Mouse (Mus musculus): ENCODE results near the gene Mrps10. TPM values are rescaled to one million over a fixed set of nuclear protein-coding genes. Genes with fewer than 3 reads are reported as not detected.
A peak's percentile ranks its signal among the peaks of the same experiment; 100 is the strongest.

Gene Mrps10
- 89.3 and 91.4 TPM in 2 replicates for polyA plus RNA-seq (2014; fragmentation: Nextera tagmentation; extraction: Ambion mirVana)

- Histone ChIP-seq H3K4me1 (replicated peaks; ENCODE audit: control insufficient read depth, insufficient read depth, low read length) (peaks cover 5% of the 10 kb centered on the region; the same call in 1 of the 2 replicates), H3K4me2 (ENCODE audit: low read length) (peak within 1 kb of the TSS; percentile 74), H3K4me3 (ENCODE audit: low read depth, low read length) (peak within 1 kb of the TSS; percentile 84), H3K36me3 (ENCODE audit: control insufficient read depth, insufficient read depth, low read length) (peaks cover 16% of the 10 kb centered on the region), H3K27ac (ENCODE audit: low read depth) (peak within 1 kb of the TSS; percentile 67), H3K27me3 (replicated peaks; ENCODE audit: control insufficient read depth, insufficient read depth, low read length) (0 out of 2 replicates have a peak, but pooled peaks cover 3% of the 10 kb centered on the region), H3K9me3 (ENCODE audit: control insufficient read depth, low read length) (no peaks in the 10 kb centered on the region), H3K9ac (ENCODE audit: low read length) (peak within 1 kb of the TSS; percentile 65)
- 4% methylated on average over 35 of the region's 35 CpGs for WGBS
- ATAC-seq (replicated peaks; ENCODE audit: low FRiP score, low TSS enrichment, low read depth): peak; percentile 87
- peak; percentile 92 for DNase-seq (ENCODE audit: low spot score)
These were observed at the start of gene Mrps10 for GRCm38 (mm10) chr17:47368401-47369086. Mrps10 (plus strand) TSS chr17:47368887.

DNA sequence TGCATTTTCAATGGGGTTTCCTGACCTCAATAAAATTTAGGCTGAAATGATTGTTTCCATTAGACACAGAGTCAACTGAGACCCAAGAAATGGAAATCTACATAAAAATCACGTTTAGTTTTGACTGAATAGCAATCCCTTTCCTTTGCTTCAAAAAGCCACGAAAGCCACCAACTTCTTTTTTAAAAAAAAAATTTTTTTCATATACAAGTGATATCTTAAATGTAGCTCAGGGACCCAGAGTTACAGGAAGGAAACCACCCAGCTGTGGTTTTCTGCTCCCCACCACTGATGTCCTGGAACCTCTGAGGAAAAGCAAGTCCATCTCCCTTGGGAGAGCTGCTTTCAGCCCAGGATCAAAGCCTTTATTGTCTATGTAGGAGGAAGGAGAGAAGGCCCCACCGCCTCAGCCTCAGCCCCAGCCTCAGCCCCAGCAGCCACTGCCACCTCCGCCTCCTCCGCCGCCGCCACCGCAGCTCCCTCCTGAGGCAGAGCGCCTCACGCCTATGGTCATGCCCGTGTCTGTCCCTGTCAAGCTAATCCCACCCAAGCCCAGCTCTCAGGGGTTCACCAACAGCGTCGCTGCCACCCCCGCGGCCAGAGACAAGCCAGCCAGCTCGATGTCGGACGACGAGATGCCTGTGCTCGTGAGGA, 49.6 kb upstream of the Mrps10 start:
- DNase-seq (ENCODE audit: low spot score): no peak
- no peaks in the 10 kb centered on the region for H3K27me3 ChIP-seq (replicated peaks; ENCODE audit: control insufficient read depth, insufficient read depth, low read length)
- no peak overlapping the region for H3K9ac ChIP-seq (ENCODE audit: low read length)
- H3K36me3 ChIP-seq (ENCODE audit: control insufficient read depth, insufficient read depth, low read length): peaks cover 70% of the 10 kb centered on the region
- no peak overlapping the region for H3K4me3 ChIP-seq (ENCODE audit: low read depth, low read length)
- no peak for ATAC-seq (replicated peaks; ENCODE audit: low FRiP score, low TSS enrichment, low read depth)
- no peaks in the 10 kb centered on the region for H3K9me3 ChIP-seq (ENCODE audit: control insufficient read depth, low read length)
- no peaks in the 10 kb centered on the region for H3K4me1 ChIP-seq (replicated peaks; ENCODE audit: control insufficient read depth, insufficient read depth, low read length)
- H3K4me2 ChIP-seq (ENCODE audit: low read length): no peak overlapping the region
- H3K27ac ChIP-seq (ENCODE audit: low read depth): no peak overlapping the region
- 79% methylated on average over 20 of the region's 20 CpGs for WGBS

- H3K9ac ChIP-seq (ENCODE audit: low read length): no peak overlapping the region
- H3K4me2 ChIP-seq (ENCODE audit: low read length): no peak overlapping the region
- ATAC-seq (replicated peaks; ENCODE audit: low FRiP score, low TSS enrichment, low read depth): no peak
- no peaks in the 10 kb centered on the region for H3K4me1 ChIP-seq (replicated peaks; ENCODE audit: control insufficient read depth, insufficient read depth, low read length)
- DNase-seq (ENCODE audit: low spot score): no peak
- peaks cover 70% of the 10 kb centered on the region for H3K36me3 ChIP-seq (ENCODE audit: control insufficient read depth, insufficient read depth, low read length)
- H3K4me3 ChIP-seq (ENCODE audit: low read depth, low read length): no peak overlapping the region
- WGBS: 88% methylated on average over 12 of the region's 12 CpGs
- no peaks in the 10 kb centered on the region for H3K9me3 ChIP-seq (ENCODE audit: control insufficient read depth, low read length)
- H3K27me3 ChIP-seq (replicated peaks; ENCODE audit: control insufficient read depth, insufficient read depth, low read length): no peaks in the 10 kb centered on the region
- H3K27ac ChIP-seq (ENCODE audit: low read depth): no peak overlapping the region
These were observed 48.9 kb upstream of the Mrps10 start for GRCm38 (mm10) chr17:47319761-47320160.

DNA sequence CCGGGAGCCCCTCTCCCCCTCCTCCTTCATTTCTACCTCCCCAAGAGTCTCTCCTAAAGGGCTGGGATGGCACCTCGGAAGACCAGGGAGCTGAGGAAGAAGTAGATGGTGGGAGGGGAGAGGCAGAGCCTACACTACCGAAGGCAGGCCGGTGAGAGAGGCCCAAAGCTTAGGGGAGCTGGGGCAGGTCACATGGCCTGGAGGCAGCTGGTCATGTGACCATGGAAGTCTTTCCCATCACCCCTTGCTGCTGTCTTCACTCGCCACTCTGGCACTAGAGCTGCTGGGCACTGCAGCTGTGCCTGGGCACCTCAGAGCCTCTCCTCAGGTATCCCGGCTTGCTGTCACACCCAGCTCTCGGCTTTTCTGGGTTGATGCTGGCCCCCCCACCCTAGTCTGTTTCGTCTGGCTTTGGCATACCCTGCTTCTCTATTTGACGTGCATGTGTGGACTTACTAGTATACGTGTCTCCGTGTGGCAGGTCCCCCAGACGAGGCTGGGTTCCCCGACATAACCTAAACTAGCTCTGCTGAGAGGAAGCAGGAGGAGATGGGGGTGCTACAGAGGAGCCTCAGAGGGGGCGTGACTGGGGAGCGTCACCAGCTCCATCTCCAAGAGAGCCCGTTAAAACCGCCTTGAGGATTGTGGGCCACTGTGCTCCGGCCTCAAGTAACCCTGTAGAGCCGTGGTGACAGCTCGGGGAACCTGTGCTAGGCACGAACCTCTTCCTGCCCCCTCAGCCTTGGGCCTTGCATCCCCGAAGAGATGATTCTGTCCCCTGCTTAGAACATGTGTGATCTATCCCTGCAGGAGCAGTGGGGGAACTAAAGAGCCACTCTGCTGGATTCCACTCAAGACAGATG, 46.3 kb upstream of the Mrps10 start:
- Histone ChIP-seq H3K9me3 (ENCODE audit: control insufficient read depth, low read length) (no peaks in the 10 kb centered on the region), H3K4me2 (ENCODE audit: low read length) (no peak overlapping the region), H3K36me3 (ENCODE audit: control insufficient read depth, insufficient read depth, low read length) (peaks cover 70% of the 10 kb centered on the region), H3K4me3 (ENCODE audit: low read depth, low read length) (no peak overlapping the region), H3K27ac (ENCODE audit: low read depth) (no peak overlapping the region), H3K9ac (ENCODE audit: low read length) (no peak overlapping the region), H3K4me1 (replicated peaks; ENCODE audit: control insufficient read depth, insufficient read depth, low read length) (no peaks in the 10 kb centered on the region), H3K27me3 (replicated peaks; ENCODE audit: control insufficient read depth, insufficient read depth, low read length) (no peaks in the 10 kb centered on the region)
- 85% methylated on average over 22 of the region's 22 CpGs for WGBS
- DNase-seq (ENCODE audit: low spot score): no peak
- no peak for ATAC-seq (replicated peaks; ENCODE audit: low FRiP score, low TSS enrichment, low read depth)

DNA sequence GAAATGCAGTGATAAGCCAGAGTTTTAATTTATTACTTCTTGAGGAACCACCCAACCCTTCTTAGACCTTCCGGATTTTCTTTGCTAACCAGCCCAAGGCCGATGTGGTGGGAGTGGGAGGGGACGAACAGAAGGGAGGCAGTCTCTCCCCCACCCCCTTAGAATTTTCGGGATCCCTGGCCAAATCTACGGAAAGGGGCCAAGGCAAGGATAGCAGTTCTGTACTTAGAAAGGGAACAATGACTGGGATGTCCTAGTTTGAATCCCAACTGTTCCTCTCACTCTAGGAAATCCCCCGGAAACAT, 45.7 kb upstream of the Mrps10 start:
- Histone ChIP-seq H3K9me3 (ENCODE audit: control insufficient read depth, low read length) (no peaks in the 10 kb centered on the region), H3K4me1 (replicated peaks; ENCODE audit: control insufficient read depth, insufficient read depth, low read length) (no peaks in the 10 kb centered on the region), H3K27ac (ENCODE audit: low read depth) (no peak overlapping the region), H3K36me3 (ENCODE audit: control insufficient read depth, insufficient read depth, low read length) (peaks cover 70% of the 10 kb centered on the region), H3K4me3 (ENCODE audit: low read depth, low read length) (no peak overlapping the region), H3K27me3 (replicated peaks; ENCODE audit: control insufficient read depth, insufficient read depth, low read length) (no peaks in the 10 kb centered on the region), H3K4me2 (ENCODE audit: low read length) (no peak overlapping the region), H3K9ac (ENCODE audit: low read length) (no peak overlapping the region)
- 82% methylated on average over 6 of the region's 6 CpGs for WGBS
- ATAC-seq (replicated peaks; ENCODE audit: low FRiP score, low TSS enrichment, low read depth) (no peak), DNase-seq (ENCODE audit: low spot score) (no peak)

GRCm38 (mm10) chr17:47327559-47327958, 41.1 kb upstream of the Mrps10 start:
- Histone ChIP-seq H3K4me1 (replicated peaks; ENCODE audit: control insufficient read depth, insufficient read depth, low read length) (no peaks in the 10 kb centered on the region), H3K9ac (ENCODE audit: low read length) (no peak overlapping the region), H3K27ac (ENCODE audit: low read depth) (no peak overlapping the region), H3K4me2 (ENCODE audit: low read length) (no peak overlapping the region), H3K9me3 (ENCODE audit: control insufficient read depth, low read length) (no peaks in the 10 kb centered on the region), H3K36me3 (ENCODE audit: control insufficient read depth, insufficient read depth, low read length) (peaks cover 82% of the 10 kb centered on the region), H3K4me3 (ENCODE audit: low read depth, low read length) (no peak overlapping the region), H3K27me3 (replicated peaks; ENCODE audit: control insufficient read depth, insufficient read depth, low read length) (no peaks in the 10 kb centered on the region)
- DNase-seq (ENCODE audit: low spot score) (no peak), ATAC-seq (replicated peaks; ENCODE audit: low FRiP score, low TSS enrichment, low read depth) (no peak)
- WGBS: 92% methylated on average over 12 of the region's 12 CpGs

DNA sequence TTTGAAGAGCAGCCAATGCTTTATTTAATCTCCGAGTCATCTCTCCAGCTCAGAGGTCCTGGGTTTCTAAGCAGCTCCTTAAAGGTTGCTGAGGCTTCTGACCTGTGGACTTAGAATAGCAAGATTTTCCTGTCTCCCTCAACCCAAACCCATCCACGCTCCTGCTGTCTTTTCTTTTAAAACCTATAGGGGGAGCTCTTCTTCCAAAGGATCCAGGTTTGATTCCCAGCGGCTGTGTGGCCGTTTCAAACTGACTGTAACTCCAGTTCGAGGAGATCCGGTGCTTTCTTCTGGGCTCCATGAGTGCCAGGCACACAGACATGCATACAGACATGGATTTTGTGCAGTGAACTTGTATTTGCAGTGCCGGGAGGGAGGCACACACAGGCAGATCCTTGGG, 40.7 kb upstream of the Mrps10 start:
- no peak overlapping the region for H3K4me3 ChIP-seq (ENCODE audit: low read depth, low read length)
- H3K9me3 ChIP-seq (ENCODE audit: control insufficient read depth, low read length): no peaks in the 10 kb centered on the region
- H3K27me3 ChIP-seq (replicated peaks; ENCODE audit: control insufficient read depth, insufficient read depth, low read length): no peaks in the 10 kb centered on the region
- 74% methylated on average over 7 of the region's 7 CpGs for WGBS
- H3K9ac ChIP-seq (ENCODE audit: low read length): no peak overlapping the region
- no peaks in the 10 kb centered on the region for H3K4me1 ChIP-seq (replicated peaks; ENCODE audit: control insufficient read depth, insufficient read depth, low read length)
- DNase-seq (ENCODE audit: low spot score) (no peak), ATAC-seq (replicated peaks; ENCODE audit: low FRiP score, low TSS enrichment, low read depth) (no peak)
- H3K4me2 ChIP-seq (ENCODE audit: low read length): no peak overlapping the region
- H3K27ac ChIP-seq (ENCODE audit: low read depth): no peak overlapping the region
- peaks cover 80% of the 10 kb centered on the region for H3K36me3 ChIP-seq (ENCODE audit: control insufficient read depth, insufficient read depth, low read length)

GRCm38 (mm10) chr17:47328552-47329343, 39.9 kb upstream of the Mrps10 start:
- 75% methylated on average over 26 of the region's 26 CpGs for WGBS
- ATAC-seq (replicated peaks; ENCODE audit: low FRiP score, low TSS enrichment, low read depth) (peak; percentile 63; the same call in 1 of the 2 replicates), DNase-seq (ENCODE audit: low spot score) (no peak)
- Histone ChIP-seq H3K36me3 (ENCODE audit: control insufficient read depth, insufficient read depth, low read length) (peaks cover 76% of the 10 kb centered on the region), H3K4me3 (ENCODE audit: low read depth, low read length) (no peak overlapping the region), H3K4me1 (replicated peaks; ENCODE audit: control insufficient read depth, insufficient read depth, low read length) (no peaks in the 10 kb centered on the region), H3K9ac (ENCODE audit: low read length) (no peak overlapping the region), H3K9me3 (ENCODE audit: control insufficient read depth, low read length) (no peaks in the 10 kb centered on the region), H3K27ac (ENCODE audit: low read depth) (no peak overlapping the region), H3K4me2 (ENCODE audit: low read length) (no peak overlapping the region), H3K27me3 (replicated peaks; ENCODE audit: control insufficient read depth, insufficient read depth, low read length) (no peaks in the 10 kb centered on the region)
